Mouse (Mus musculus) cerebellum, postnatal 4 days (tissue): Measurements from ENCODE around the gene Itgb4.

Experiments used
- DNase-seq, 2 experiments: peaks; one replicate each; pipeline ENCODE4 v3.0.0; 2022; ENCODE audit warnings: low spot score in 2 of 2, mixed read lengths in 1 of 2

Itgb4 gene

DNA sequence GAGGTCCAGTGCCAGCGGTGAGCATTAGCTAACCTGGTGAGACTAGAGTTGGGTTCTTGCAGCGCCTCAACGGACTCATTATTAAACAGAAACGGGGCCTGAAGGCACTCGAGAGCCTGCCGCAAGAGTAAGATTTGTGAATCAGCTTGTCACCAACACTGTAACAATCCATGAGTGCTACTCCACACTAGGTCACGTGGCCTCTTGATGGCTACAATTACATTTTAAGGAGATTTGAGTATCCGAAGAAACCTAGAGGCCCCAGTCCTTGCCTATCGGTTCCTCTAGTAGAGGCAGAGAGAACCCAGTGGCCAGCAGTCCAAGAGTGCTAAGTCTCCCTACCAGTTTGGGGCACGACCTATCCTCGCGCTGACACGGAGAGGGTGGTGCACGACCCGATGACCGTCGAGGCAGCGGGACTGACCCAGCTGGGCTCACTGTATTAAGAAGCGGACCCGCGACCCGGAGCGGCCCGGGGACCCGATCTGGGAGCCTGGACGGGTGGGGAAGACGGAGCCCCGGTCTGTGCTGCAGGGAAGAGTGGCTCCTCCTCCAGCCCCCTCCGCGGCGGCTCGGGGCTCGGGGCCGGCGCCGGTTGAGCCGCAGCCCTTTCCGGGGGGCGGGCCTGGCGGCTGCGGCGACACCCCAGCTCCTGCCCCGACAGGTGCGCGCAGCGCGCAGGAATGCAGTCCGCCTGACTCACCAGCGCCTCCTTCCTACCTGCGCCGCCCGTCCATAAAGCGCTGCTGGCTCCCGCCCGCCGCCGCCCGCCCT is at the start of gene Itgb4:
TSS of gene Itgb4 (plus strand) at position 401 of the 774 bp plus-strand sequence.
- DNase-seq, result no peak

DNA sequence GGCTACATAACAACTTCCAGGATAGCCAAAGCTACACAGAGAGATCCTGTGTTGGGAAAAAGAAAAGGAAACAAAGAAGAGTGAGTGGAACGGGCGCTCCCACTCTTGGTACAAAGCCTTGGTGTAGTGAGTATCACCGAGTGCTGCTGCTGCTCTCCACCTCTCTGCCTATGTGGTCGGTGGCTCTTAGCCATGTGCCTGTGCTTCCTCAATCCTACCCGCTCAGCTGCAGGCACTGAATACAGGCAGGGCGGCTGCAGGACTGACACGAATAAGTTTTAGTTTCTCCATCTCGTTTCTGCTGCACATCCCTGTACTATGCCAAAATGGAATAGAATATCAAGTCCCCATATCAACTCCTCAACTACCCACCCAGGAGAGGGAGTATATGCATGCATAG is 45.5 kb upstream of the Itgb4 start:
- DNase-seq, result no peak

DNA sequence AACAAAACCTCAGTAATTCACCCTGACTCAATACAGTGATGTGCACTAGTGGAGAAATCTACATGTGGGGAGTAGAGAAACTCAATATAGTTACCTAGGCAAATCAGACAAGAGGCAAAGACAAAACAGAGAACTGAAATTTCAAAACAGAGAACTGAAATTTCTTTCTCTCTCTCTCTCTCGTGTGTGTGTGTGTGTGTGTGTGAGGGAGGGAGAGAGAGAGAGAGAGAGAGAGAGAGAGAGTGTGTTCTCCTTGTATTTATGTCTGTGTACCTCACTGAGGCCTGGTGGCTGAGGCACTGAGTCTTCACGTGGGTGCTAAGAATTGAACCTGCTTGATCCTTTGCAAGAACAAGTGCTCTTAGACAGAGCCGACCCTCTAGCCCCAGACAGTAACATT is 44.7 kb upstream of the Itgb4 start:
- no peak for DNase-seq

DNA sequence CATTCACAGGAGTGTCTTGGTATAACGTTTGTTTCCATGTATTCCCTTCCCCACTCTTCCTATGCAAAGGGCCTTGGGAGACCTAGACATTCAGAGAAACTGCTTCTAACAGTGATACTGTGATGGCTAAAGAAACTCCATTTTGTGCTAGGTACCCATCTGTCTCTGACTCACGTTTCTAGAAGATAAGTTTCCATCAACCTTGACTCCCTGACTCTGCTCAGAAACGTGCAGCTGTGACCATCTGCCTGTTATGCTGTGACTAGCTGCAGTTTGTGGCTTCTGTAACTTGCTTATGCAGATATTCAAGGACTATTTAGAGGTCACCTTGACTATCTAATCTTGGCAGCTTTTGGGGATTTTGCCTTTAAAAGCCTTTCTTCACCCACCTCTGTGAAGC is 43.3 kb upstream of the Itgb4 start:
- no peak for DNase-seq

DNA sequence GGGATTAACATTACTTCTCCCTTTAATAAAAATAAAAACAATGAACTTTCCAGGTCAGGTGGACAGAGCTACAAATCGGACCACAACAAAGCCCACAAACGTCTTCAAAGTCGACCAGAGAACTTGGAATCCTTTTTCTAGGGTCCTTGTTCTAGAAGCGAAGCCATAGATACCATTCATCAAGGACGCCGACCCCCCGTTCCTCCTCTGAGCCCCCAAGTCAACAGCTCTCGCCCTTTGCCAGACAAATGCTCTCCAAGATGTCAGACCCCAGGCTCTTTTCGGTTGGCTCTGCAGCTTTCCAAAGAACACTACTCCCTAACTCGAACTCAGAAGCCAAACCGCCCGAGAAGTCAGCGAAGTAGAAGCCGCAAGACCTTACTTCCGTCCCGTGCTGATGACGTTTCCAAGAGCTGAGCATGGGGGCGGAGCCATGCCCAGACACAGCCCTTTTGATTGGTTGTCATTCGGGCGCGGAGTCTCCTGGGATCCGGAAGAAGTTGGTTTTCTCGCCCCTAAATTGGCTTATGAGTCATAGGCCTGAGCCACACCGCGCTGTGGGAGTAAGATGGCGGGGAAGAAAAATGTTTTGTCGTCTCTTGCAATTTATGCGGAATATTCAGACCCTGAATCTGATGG is 41.3 kb upstream of the Itgb4 start, which contains the start of the genes Sap30bp and Recql5:
TSS of gene Sap30bp (plus strand) at position 175 of the 639 bp plus-strand sequence.
TSS of gene Recql5 (minus strand) at position 370 of the 639 bp plus-strand sequence.
- peak; percentile 95 to 96 for DNase-seq

DNA sequence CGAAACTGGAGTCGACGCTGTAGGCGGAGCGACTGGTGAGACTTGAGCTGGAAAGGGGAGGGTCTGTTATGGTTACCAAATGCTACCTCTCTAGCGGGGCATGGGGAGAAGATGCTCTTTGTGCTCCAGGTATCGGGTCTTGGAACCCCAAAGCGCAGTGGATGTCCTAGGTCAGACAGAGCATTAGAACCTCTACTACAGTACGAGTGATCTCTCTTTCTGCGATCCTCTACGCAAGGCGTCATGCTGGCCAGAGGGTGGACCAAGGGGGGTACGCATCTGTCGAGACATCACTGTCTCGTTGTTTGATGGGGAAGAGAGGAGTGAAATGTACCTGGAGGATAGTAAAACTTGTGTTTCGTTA is 40.8 kb upstream of the Itgb4 start:
- no peak for DNase-seq

DNA sequence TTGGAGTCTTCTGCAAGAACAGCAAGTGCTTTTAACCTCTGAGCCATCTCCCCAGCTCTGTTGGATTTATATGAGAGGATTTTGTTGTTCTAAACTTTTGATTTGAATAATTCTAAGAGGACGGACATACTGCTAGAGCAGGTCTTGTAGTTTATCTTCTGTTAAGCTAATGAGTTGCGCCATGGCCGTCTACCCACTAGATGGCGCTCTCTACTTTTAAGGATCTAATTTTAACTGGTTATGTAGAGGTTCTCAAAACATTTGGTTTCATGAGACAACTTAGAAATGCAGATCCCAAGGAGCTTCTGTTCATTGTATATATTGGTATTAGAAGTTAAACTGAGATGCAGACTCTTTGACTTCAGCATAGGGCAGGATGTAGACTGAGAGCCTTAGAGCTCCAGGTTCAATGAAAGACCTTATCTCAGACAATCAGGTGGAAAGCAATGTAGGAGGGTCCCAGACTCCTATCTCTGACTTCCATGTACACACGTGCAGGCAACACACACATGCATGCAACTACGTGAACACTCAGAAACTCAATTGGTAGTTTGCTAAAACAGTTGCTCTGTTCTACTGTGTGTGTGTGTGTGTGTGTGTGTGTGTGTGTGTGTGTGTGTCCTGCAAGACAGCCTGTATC is 34.7 kb upstream of the Itgb4 start:
- peak in 1 of 2 experiments; percentile 70 for DNase-seq

DNA sequence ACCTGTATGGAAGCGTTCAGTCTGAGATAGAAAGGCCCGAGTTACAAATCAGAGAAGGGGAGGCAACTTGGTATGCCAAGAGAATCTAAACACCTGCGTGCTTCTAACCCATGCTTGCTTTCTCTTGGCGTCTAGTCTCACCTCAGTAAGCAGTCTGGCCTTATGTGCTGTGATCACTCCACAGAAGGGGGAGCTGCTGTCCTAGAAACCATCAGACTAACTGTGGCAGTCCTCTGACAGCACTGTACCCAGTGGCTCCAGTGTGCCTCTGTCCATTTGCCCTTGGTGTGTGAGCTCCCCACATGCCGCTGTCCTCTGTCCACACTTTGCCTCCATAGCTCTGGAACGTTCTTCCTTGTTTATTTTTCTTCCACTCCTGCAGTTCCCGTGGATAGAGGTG is 32.5 kb upstream of the Itgb4 start:
- DNase-seq, result no peak

DNA sequence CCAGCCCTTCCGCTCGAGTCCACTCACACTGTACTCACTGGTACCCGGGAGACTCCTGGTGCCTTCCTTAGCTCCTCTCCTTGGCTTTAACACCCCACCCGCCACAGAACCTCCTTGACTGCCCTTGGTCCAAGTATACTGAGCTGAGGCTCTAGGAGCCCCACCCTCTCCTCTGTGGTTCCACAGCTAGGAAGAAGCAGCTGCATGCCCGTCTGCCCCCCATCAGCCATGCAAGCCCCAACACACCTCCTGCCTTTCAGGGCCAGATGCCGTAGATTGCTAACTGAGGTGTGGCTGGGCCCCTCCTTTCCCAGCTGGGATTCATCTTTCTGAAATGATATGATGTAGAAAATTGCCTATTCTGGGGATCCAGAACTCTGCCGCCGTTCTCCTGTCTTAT is 29.3 kb upstream of the Itgb4 start:
- no peak for DNase-seq

DNA sequence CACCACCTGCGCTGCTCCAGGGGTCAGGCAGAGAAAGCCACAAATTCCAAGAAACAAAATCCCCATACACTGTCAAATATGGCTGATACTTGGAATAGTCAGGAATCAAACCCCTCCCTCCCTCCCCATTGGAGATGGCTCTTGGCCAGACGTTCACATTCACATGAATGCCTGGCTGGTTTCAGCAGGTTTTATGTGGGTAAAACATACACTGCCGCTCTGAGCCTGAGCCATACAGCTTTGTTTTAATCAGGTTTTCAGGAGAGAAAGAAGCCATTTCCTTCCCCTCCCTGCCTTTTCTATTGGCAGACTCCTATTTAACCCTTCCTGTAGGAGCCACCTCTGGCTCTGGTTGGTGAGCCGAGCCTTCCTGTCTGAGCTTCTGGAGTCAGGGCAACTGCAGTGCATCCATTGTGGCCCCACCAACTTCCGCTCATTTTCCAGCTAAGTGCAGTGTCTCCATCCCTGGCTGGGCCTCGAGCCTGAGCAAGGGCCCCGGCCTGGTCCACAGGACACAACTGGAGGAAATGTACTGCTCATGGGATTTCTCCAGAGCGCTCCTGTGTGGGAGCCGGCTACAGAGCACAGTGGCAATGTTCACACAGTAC is 28.2 kb upstream of the Itgb4 start:
- no peak for DNase-seq

DNA sequence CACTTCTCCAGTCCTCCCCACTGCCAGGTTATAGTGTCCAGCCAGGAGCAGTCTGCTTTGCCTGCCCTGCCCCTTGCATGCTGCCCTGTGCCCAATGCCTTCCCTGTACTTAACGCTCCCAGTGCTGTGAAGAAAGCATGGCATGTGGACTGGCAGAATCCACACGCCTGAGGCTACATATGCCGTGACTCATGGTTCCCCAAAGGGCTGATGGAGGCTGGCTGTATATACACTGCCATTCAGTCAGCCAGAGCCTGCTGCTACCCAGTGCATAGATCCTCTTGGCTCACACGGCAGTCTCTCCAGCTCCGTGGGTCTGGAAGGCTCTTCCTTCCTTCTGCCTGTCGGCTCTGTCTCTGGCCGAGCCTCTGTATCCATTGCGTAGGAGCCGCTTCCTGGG is 26.2 kb upstream of the Itgb4 start:
- DNase-seq, result no peak

DNA sequence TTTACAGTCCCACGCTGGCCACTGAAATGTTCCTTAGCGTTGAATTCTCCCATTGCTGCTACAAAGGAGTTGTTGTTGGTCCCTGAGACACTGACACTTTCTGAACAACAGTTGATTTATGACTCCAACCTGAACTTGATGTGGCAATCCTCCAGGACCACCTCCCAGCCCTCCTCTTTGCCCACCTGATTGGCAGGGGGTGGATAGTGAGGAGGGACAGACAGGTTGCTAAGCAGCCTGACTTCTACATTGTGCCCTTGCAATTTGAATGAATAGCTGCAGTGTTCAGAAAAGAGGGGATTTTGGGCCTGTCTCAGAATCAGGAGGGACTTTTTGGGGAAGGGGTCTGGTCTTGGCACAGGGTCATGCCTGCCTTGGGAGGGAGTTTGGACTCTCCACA is 23.8 kb upstream of the Itgb4 start:
- no peak for DNase-seq

DNA sequence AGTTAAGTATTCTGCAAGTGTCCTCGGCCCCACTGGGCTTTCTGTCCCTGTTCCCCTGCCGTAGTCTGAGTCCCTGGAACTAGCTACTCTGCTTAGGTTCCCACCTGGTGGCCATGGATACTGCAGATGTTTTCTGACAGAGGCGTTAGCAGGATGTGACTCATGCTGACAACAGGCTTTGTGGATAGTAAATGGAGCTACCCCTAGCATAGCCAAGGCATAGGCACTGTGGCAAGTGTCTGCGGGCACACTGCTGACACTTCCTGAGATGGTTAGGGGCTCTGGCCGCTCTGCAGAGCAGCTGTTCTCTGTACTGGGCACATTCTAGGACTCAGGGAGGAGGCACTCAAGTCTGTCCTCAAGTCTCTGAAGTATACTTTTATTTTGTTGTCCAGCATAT is 19.8 kb upstream of the Itgb4 start:
- no peak for DNase-seq

DNA sequence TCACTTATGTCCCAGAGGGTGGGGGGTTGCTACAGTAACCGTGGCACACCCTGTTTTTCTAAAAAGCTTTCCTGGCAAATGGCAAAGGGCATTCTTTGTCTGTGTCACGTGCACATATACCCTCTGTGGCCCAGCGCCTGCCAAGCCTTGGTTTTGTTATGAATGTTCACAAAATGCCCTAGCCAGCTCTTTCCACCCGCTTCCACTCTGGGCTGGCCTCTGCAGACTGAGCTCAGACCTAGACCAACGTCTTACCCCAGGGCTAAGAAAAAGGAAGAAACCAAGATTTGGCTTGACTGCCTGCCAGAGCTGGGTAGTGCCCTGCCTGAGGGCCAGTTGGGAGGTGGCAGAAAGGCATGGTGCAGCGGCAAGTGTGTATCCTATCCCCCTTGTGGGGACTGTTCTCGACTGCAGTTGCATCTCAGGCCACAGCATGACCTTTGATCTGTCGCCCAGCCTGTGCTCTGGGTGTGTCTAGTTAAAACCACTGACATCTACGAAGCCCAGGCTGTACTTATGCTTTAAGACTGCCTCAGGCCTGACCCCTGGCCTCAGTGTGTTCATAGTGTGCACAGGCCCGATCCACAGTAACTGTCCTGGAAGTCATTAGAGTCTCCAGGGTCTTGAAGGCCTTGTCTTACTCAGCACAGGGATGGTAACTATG is 19.2 kb upstream of the Itgb4 start:
- DNase-seq, result no peak

DNA sequence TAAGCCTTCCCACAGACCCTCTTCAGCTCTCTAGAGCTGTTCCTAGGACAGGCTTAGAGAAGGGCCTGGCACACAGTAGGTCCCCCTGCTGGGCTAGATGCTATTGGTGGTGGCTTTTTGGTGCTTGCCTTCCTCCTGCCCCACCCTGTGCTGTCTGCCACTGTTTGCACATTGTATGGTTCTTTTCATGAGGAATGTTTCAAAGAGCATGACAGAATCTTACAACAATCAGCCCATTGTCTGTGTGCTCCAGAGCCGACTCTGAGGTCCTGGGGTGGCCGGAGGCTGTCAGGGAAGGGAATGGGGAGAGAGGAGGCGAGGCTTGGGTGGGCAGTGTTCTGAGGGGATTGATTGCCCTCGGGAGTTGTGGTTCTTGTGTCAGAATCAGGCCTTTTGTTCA is 18.1 kb upstream of the Itgb4 start:
- no peak for DNase-seq

DNA sequence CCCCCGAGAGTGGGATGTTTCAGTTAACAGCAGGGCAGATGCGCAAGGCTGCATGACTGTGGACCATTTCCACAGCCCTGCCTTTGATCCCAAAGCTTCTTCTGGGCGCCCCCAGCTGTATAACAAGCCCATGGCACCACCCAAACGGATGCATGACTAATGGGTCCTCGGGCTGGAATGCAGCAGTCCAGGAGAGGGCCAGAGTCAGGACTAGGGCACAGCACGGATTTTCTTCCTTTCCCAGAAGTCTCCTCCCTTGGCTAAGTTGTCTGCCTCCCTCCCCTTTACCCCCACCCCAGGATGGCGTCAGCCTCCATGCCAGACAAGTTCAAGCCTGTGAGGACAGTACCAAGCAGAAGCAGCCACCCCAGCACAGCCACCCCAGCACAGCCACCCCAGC is 16.5 kb upstream of the Itgb4 start:
- no peak for DNase-seq

DNA sequence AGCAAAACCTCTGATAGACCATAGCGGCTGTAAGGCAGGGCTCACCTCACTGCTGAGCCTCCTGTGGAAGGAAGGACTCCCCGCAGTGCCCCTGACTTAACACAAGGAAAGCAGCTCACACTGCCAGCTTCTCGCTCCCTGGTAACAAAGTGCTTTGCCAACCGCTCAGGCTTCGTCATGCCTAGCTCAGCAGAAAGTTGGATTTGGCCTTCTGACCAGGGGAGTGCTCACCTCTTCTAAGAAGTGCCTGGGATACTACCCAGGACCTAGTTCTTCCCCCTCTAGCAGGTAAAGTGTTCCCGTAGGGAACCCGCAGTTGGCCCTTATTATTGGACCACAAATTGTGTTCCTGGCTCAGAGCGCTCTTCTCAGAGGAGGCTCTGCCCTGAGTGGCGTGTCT is 15.5 kb upstream of the Itgb4 start:
- DNase-seq, result no peak

DNA sequence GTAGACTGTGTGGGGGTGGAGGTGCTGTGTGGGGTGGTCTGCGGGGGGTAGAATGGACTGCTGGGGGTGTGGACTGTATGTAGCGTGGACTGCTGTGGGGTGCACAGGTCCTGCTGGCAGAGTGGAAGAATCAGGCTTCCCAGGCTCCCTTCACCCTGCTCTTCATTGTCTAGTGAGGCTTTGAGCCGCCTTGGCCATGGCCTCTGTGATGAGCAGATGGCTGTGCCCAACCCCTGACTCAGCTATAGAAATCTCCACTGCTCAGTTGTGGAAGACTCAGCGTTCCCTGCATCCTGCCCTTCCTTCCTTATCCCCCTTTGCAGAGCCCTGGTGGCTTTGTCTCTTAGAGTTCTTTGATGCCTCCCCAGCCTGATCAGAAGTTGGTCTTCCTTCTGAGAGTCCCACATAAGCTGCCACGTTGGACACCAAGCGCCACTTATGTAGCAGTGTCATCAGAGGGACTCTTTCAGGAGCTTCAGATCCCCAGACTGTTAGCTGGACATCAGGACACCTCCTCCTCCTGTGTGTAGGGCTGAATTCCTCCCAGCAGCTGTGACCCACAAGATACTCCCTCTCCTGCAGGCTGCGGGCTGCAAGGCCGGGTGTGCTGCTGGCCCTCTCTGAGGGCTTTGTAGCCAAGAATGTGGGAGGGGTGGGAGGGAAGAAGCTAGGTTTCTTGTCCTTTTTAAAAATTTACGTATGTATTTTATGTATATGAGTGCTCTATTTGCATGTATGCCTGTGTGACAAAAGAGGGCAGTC is 11.7 kb upstream of the Itgb4 start:
- no peak for DNase-seq

DNA sequence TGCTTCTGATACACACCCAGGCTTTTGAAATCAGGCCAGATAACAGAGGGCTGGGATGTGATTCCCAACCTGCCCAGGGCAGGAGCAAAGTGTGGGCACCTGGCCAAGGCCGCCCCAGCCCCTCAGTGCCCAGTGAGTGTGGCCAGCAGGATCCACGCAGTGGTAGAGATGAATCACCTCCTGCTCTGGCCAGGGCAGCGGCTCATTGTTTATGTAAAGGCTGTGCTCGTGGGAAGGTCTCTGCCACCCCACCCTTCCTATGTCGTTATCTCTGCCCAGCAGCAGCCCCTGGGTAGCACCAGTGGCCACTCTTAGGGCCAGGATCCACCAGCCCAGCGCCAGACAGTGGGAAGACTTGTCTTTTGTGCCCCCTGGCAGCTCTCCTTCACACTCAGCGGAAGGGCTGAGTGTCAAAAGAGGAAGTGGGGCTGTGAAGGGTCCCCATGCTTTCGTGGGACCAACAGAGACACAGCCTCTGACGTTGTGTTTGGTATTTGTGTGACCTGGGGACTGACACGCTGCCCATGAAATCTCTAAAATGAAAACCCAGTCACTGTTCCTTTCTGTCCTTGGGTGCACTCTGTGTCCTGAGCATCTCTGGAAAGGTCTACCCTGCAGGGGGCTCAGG is 9.4 kb upstream of the Itgb4 start:
- no peak for DNase-seq

DNA sequence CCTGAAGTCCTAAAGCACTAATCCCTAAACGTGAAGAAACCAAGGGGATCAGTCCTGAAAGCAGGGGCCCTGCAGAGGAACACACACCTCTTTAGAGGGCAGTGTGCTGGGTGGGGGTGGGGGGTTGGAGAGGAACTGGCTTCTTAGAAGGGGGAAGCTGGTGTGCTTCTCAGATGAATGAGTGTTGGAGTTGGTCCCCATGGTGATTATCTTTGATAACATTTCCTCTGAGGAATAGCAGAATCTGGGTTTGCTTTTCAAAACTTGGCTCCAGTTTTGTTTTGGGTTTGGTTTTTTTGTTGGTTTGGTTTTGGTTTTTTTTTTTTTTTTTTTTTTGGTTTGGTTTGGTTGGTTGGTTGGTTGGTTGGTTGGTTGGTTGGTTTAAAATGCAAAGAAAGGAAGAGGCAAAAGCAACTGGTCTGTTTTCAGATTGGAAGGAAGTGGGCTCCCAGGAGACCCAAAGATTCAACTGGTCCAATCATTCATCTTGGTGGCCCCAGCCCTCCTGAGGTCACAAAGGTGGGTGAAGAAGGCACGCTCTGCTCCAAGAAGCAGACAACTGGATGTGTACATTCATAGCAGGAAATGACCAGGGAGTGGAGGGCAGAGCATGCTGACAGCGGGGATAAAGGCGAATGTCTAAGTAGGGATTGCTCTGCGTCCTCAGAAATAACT is 5.6 kb upstream of the Itgb4 start:
- no peak for DNase-seq
